Mouse (Mus musculus): ENCODE data around the gene Sctr. TPM values are rescaled to one million over a fixed set of nuclear protein-coding genes. Genes with fewer than 3 reads are reported as not detected.

The Sctr gene
- polyA plus RNA-seq, 1 experiment = 1.9 TPM

DNA sequence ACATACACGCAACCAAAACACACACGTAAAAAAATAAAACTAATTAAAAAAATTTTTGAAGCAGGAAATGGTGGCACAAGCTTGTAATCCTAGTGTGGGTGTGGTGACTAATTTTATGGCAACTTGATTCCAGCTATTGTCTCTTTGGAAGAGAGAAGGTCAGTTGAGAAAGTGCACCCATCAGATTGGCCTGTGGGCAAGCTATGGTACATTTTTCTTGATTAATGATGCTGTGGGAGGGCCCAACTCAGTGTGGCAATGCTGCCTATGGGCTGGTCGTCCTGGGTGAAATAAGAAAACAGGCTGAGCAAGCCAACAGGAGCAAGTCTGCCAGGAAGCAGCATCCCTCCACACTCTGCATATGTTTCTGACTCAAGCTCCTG lies 94.5 kb downstream of the Sctr start:
- Histone ChIP-seq H3K27me3 (ENCODE audit: control insufficient read depth, insufficient read depth, insufficient read length) (no peaks in the 10 kb centered on the region), H3ac (ENCODE audit: control insufficient read depth, insufficient read length) (no peak overlapping the region), H3K4me2 (ENCODE audit: low read depth) (no peak overlapping the region), H3K79me2 (ENCODE audit: control insufficient read depth, insufficient read depth) (no peaks in the 10 kb centered on the region), H3K4me3 (no peak overlapping the region), H3K36me3 (ENCODE audit: control insufficient read depth, insufficient read depth) (no peaks in the 10 kb centered on the region)
- TF ChIP-seq E2F4 (IDR thresholded peaks at IDR 0.05; ENCODE audit: insufficient read depth) (no peak), TCF3 (IDR thresholded peaks at IDR 0.05; ENCODE audit: insufficient read length, low read depth) (no peak), MYOG (IDR thresholded peaks at IDR 0.05; ENCODE audit: control insufficient read depth in 1 of 3, insufficient read depth in 1 of 3, insufficient read length in 2 of 3, low read depth in 2 of 3) (no peak), CEBPB (IDR thresholded peaks at IDR 0.05; ENCODE audit: insufficient read depth, poor library complexity, severe bottlenecking) (no peak), SRF (IDR thresholded peaks at IDR 0.05; ENCODE audit: control insufficient read depth, insufficient read length, low read depth) (no peak), POLR2AphosphoS2 (IDR thresholded peaks at IDR 0.05; ENCODE audit: insufficient read length, low read depth) (no peak), POLR2A (IDR thresholded peaks at IDR 0.05; ENCODE audit: insufficient read length, low read depth) (no peak), REST (IDR thresholded peaks at IDR 0.05; ENCODE audit: insufficient read depth, insufficient read length) (no peak), USF1 (IDR thresholded peaks at IDR 0.05; ENCODE audit: low read depth) (no peak), TCF12 (IDR thresholded peaks at IDR 0.05; ENCODE audit: insufficient read depth, poor library complexity, severe bottlenecking) (no peak), MYOD1 (IDR thresholded peaks at IDR 0.05; ENCODE audit: control insufficient read depth in 1 of 3, insufficient read length in 2 of 3, low read depth in 2 of 3) (no peak), MAX (IDR thresholded peaks at IDR 0.05; ENCODE audit: low read depth) (no peak)

DNA sequence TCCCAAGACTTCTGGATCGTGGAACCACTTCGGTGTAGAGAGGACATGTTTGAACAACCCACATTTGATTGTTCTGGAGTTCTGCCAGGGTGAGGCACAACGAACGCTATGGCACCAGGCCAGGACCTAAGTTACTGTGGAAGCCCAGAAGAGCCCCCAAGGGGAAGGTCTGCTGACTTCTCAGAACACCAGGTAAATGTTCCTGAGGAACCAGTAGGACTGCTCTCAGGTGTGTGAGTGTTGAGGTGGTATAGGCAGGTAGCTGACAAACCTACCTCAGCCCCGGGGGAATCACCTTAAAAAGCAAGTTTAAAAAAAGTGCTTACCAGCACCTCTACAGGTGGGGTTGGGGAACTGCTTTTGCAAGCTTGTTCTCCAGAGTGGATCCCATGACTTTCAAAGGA lies 98.9 kb downstream of the Sctr start:
- Histone ChIP-seq H3K79me2 (ENCODE audit: control insufficient read depth, insufficient read depth) (no peaks in the 10 kb centered on the region), H3ac (ENCODE audit: control insufficient read depth, insufficient read length) (no peak overlapping the region), H3K4me2 (ENCODE audit: low read depth) (no peak overlapping the region), H3K27me3 (ENCODE audit: control insufficient read depth, insufficient read depth, insufficient read length) (no peaks in the 10 kb centered on the region), H3K36me3 (ENCODE audit: control insufficient read depth, insufficient read depth) (no peaks in the 10 kb centered on the region), H3K4me3 (no peak overlapping the region)
- TF ChIP-seq MYOD1 (IDR thresholded peaks at IDR 0.05; ENCODE audit: control insufficient read depth in 1 of 3, insufficient read length in 2 of 3, low read depth in 2 of 3) (no peak), E2F4 (IDR thresholded peaks at IDR 0.05; ENCODE audit: insufficient read depth) (no peak), TCF3 (IDR thresholded peaks at IDR 0.05; ENCODE audit: insufficient read length, low read depth) (no peak), MAX (IDR thresholded peaks at IDR 0.05; ENCODE audit: low read depth) (no peak), POLR2AphosphoS2 (IDR thresholded peaks at IDR 0.05; ENCODE audit: insufficient read length, low read depth) (no peak), MYOG (IDR thresholded peaks at IDR 0.05; ENCODE audit: control insufficient read depth in 1 of 3, insufficient read depth in 1 of 3, insufficient read length in 2 of 3, low read depth in 2 of 3) (no peak), REST (IDR thresholded peaks at IDR 0.05; ENCODE audit: insufficient read depth, insufficient read length) (no peak), TCF12 (IDR thresholded peaks at IDR 0.05; ENCODE audit: insufficient read depth, poor library complexity, severe bottlenecking) (no peak), POLR2A (IDR thresholded peaks at IDR 0.05; ENCODE audit: insufficient read length, low read depth) (no peak), USF1 (IDR thresholded peaks at IDR 0.05; ENCODE audit: low read depth) (no peak)

DNA sequence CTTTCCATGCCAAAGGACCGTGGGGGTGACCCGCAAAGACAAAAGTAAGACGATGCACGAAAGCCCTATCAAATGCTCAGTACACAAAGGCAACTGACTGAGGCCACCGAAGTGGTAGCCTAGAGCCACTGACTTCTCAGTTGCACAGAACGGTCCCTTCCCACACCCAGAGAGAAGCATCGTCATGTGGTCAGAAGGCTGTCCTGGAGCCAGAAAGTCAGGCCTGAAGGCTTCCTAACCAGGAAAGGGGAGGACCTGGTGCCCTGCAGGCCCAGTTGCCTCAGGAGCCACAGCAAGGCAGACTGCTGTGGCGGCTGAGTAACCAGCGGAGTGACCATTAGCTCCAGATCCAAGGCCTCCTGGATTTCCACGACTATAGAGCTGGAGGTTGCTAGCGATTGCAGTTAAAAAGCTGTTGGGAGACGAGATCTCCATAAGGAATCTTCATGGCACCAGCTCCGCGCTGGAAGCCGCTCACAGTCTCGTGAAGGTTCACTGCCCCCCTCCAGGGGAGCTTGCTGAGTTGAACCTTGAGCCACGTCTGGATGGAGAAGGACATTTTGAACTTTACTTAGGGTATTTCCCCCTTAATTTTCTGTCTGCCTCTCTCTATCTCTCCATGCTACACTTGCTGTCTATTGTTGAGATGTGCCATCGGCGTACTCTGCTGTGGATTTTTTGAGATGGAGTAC lies 103.2 kb downstream of the Sctr start:
- peaks cover 24% of the 10 kb centered on the region for H3K36me3 ChIP-seq (ENCODE audit: control insufficient read depth, insufficient read depth)
- no peak overlapping the region for H3K4me3 ChIP-seq
- no peak overlapping the region for H3K4me2 ChIP-seq (ENCODE audit: low read depth)
- H3K27me3 ChIP-seq (ENCODE audit: control insufficient read depth, insufficient read depth, insufficient read length) = no peaks in the 10 kb centered on the region
- no peak overlapping the region for H3ac ChIP-seq (ENCODE audit: control insufficient read depth, insufficient read length)
- TF ChIP-seq MYOD1 (IDR thresholded peaks at IDR 0.05; ENCODE audit: control insufficient read depth in 1 of 3, insufficient read length in 2 of 3, low read depth in 2 of 3) (no peak), USF1 (IDR thresholded peaks at IDR 0.05; ENCODE audit: low read depth) (no peak), MYOG (IDR thresholded peaks at IDR 0.05; ENCODE audit: control insufficient read depth in 1 of 3, insufficient read depth in 1 of 3, insufficient read length in 2 of 3, low read depth in 2 of 3) (no peak), E2F4 (IDR thresholded peaks at IDR 0.05; ENCODE audit: insufficient read depth) (no peak), POLR2A (IDR thresholded peaks at IDR 0.05; ENCODE audit: insufficient read length, low read depth) (no peak), SRF (IDR thresholded peaks at IDR 0.05; ENCODE audit: control insufficient read depth, insufficient read length, low read depth) (no peak), POLR2AphosphoS2 (IDR thresholded peaks at IDR 0.05; ENCODE audit: insufficient read length, low read depth) (no peak), MAX (IDR thresholded peaks at IDR 0.05; ENCODE audit: low read depth) (no peak), TCF3 (IDR thresholded peaks at IDR 0.05; ENCODE audit: insufficient read length, low read depth) (no peak), REST (IDR thresholded peaks at IDR 0.05; ENCODE audit: insufficient read depth, insufficient read length) (no peak), TCF12 (IDR thresholded peaks at IDR 0.05; ENCODE audit: insufficient read depth, poor library complexity, severe bottlenecking) (no peak), CEBPB (IDR thresholded peaks at IDR 0.05; ENCODE audit: insufficient read depth, poor library complexity, severe bottlenecking) (no peak)
- no peaks in the 10 kb centered on the region for H3K79me2 ChIP-seq (ENCODE audit: control insufficient read depth, insufficient read depth)

DNA sequence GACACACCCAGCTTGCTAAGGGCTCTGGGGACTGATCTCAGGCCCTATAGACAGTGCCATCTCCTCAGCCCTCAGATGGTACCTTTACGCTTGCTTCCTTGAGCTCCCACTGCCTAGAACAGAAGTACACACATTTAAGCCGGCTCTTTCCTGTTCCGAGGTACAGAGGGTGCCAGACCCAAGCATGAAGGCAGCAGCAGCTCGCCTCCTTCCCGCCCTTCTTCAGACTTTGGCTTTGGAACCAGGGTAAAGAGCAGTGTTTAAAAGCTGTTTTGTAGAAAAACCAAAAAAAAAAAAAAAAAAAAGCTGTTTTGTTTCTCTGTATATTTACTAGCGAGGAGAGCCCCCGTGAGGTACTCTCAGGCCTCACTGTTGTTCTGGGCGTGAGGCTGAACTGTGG lies 105.1 kb downstream of the Sctr start:
- Histone ChIP-seq H3K79me2 (ENCODE audit: control insufficient read depth, insufficient read depth) (no peaks in the 10 kb centered on the region), H3K4me2 (ENCODE audit: low read depth) (no peak overlapping the region), H3K4me3 (no peak overlapping the region), H3K36me3 (ENCODE audit: control insufficient read depth, insufficient read depth) (peaks cover 38% of the 10 kb centered on the region), H3K27me3 (ENCODE audit: control insufficient read depth, insufficient read depth, insufficient read length) (no peaks in the 10 kb centered on the region), H3ac (ENCODE audit: control insufficient read depth, insufficient read length) (no peak overlapping the region)
- TF ChIP-seq MYOG (IDR thresholded peaks at IDR 0.05; ENCODE audit: control insufficient read depth in 1 of 3, insufficient read depth in 1 of 3, insufficient read length in 2 of 3, low read depth in 2 of 3) (no peak), E2F4 (IDR thresholded peaks at IDR 0.05; ENCODE audit: insufficient read depth) (no peak), USF1 (IDR thresholded peaks at IDR 0.05; ENCODE audit: low read depth) (no peak), SRF (IDR thresholded peaks at IDR 0.05; ENCODE audit: control insufficient read depth, insufficient read length, low read depth) (no peak), CEBPB (IDR thresholded peaks at IDR 0.05; ENCODE audit: insufficient read depth, poor library complexity, severe bottlenecking) (no peak), REST (IDR thresholded peaks at IDR 0.05; ENCODE audit: insufficient read depth, insufficient read length) (no peak), MYOD1 (IDR thresholded peaks at IDR 0.05; ENCODE audit: control insufficient read depth in 1 of 3, insufficient read length in 2 of 3, low read depth in 2 of 3) (no peak), TCF12 (IDR thresholded peaks at IDR 0.05; ENCODE audit: insufficient read depth, poor library complexity, severe bottlenecking) (no peak), MAX (IDR thresholded peaks at IDR 0.05; ENCODE audit: low read depth) (no peak), POLR2AphosphoS2 (IDR thresholded peaks at IDR 0.05; ENCODE audit: insufficient read length, low read depth) (no peak), POLR2A (IDR thresholded peaks at IDR 0.05; ENCODE audit: insufficient read length, low read depth) (no peak), TCF3 (IDR thresholded peaks at IDR 0.05; ENCODE audit: insufficient read length, low read depth) (no peak)

All from myocyte (in vitro differentiated cells).